Mouse (Mus musculus): ENCODE results near the gene Duox2. TPM values are rescaled to one million over a fixed set of nuclear protein-coding genes. Genes with fewer than 3 reads are reported as not detected.

The Duox2 gene
- polyA plus RNA-seq, 1 experiment from 2014 or later = 0.14 TPM

DNA sequence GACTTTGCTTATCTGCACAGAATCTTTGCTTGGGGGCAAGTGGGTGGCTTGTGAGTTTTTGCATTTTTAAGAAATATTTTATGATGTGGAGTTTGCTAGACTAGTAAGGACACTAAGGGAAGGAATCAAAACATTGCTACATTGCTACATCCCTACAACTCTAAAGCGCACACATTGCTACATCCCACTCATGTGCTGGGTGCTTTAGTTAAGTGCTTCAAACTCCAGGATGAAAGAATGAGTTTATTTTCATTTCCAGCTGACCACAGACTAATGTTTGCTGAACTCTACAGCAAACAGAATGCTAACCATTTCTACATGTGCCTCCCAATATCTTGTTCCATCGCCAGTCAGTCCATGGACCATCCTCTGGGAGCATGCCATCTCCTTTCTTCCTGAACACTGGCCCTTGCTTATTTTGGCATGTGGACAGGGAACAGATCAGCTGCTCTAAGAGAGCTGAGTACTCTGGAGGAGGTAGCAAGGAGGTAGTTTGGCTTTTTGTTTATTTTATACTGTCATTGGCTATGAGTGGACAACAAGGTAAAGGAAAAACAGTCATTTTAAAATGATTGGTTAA lies 60.3 kb downstream of the Duox2 start:
- ATAC-seq (ENCODE audit: low read depth) (no peak), DNase-seq (ENCODE audit: low spot score) (no peak)
- Histone ChIP-seq H3K27ac (replicated peaks; ENCODE audit: low read depth, low read length) (no peak overlapping the region), H3K4me2 (ENCODE audit: low read depth, low read length) (no peak overlapping the region), H3K4me1 (ENCODE audit: control insufficient read depth, insufficient read depth, low read length) (peaks cover 7% of the 10 kb centered on the region), H3K27me3 (replicated peaks; ENCODE audit: control insufficient read depth, insufficient read depth, low read length) (no peaks in the 10 kb centered on the region), H3K9ac (ENCODE audit: low read depth, low read length) (no peak overlapping the region), H3K4me3 (ENCODE audit: low read depth, low read length) (no peak overlapping the region), H3K36me3 (ENCODE audit: control insufficient read depth, insufficient read depth, low read length) (no peaks in the 10 kb centered on the region), H3K9me3 (ENCODE audit: control insufficient read depth, low read length) (no peaks in the 10 kb centered on the region)
- 91% methylated on average over 2 of the region's 2 CpGs for WGBS

DNA sequence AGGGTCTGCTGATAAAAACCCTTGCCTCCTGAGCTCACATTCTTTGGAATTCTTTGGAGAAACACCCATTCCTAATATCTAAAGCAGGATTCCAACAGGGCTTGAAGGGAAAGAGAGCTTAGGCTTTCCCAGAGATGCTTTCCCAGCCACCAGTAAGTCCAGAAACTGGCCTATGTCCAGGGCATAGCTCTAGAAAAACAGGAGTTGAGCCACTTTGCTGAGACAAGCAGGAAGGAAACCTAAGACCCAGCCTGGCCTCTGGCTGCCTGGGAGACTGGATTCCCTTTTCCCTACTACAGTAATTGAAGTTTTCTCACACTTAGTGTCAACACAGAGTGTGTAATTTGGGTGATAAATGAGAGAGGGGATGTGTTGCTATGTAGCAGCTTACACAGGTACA lies 61.9 kb downstream of the Duox2 start:
- ATAC-seq (ENCODE audit: low read depth) (no peak), DNase-seq (ENCODE audit: low spot score) (peak; percentile 22)
- no peaks in the 10 kb centered on the region for H3K9me3 ChIP-seq (ENCODE audit: control insufficient read depth, low read length)
- H3K9ac ChIP-seq (ENCODE audit: low read depth, low read length) = no peak overlapping the region
- no peak overlapping the region for H3K4me3 ChIP-seq (ENCODE audit: low read depth, low read length)
- no peaks in the 10 kb centered on the region for H3K36me3 ChIP-seq (ENCODE audit: control insufficient read depth, insufficient read depth, low read length)
- no peak overlapping the region for H3K27ac ChIP-seq (replicated peaks; ENCODE audit: low read depth, low read length)
- no peak overlapping the region for H3K4me2 ChIP-seq (ENCODE audit: low read depth, low read length)
- H3K27me3 ChIP-seq (replicated peaks; ENCODE audit: control insufficient read depth, insufficient read depth, low read length) = no peaks in the 10 kb centered on the region
- H3K4me1 ChIP-seq (ENCODE audit: control insufficient read depth, insufficient read depth, low read length) = peaks cover 7% of the 10 kb centered on the region

DNA sequence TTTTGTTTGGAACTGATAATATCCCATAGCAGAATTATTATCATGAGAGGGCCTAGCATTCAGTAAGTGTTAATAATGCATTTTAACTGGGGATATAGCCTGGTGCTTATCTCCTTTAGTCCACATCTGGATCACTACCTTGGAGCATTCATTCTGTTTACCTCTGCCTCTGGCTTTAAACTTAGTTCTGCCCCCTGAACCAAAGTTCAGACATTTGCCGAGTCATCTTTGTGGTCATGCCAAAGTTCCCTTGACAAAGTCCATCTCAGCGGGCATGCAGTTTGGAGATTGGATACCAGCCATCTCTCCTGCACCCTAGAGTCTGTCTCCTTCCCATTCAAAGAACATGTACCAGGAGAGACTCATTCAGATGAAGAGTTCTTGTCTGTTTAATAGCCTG lies 62.8 kb downstream of the Duox2 start:
- DNase-seq (ENCODE audit: low spot score) = no peak
- ATAC-seq (ENCODE audit: low read depth) = no peak
- H3K27me3 ChIP-seq (replicated peaks; ENCODE audit: control insufficient read depth, insufficient read depth, low read length) = no peaks in the 10 kb centered on the region
- H3K4me3 ChIP-seq (ENCODE audit: low read depth, low read length) = peak overlapping the region; percentile 61
- no peaks in the 10 kb centered on the region for H3K36me3 ChIP-seq (ENCODE audit: control insufficient read depth, insufficient read depth, low read length)
- H3K9me3 ChIP-seq (ENCODE audit: control insufficient read depth, low read length) = no peaks in the 10 kb centered on the region
- no peak overlapping the region; the same call in 1 of the 2 replicates for H3K9ac ChIP-seq (ENCODE audit: low read depth, low read length)
- peaks cover 7% of the 10 kb centered on the region for H3K4me1 ChIP-seq (ENCODE audit: control insufficient read depth, insufficient read depth, low read length)
- no peak overlapping the region for H3K27ac ChIP-seq (replicated peaks; ENCODE audit: low read depth, low read length)
- WGBS = 79% methylated on average over 2 of the region's 2 CpGs
- peak overlapping the region; percentile 90 for H3K4me2 ChIP-seq (ENCODE audit: low read depth, low read length)

DNA sequence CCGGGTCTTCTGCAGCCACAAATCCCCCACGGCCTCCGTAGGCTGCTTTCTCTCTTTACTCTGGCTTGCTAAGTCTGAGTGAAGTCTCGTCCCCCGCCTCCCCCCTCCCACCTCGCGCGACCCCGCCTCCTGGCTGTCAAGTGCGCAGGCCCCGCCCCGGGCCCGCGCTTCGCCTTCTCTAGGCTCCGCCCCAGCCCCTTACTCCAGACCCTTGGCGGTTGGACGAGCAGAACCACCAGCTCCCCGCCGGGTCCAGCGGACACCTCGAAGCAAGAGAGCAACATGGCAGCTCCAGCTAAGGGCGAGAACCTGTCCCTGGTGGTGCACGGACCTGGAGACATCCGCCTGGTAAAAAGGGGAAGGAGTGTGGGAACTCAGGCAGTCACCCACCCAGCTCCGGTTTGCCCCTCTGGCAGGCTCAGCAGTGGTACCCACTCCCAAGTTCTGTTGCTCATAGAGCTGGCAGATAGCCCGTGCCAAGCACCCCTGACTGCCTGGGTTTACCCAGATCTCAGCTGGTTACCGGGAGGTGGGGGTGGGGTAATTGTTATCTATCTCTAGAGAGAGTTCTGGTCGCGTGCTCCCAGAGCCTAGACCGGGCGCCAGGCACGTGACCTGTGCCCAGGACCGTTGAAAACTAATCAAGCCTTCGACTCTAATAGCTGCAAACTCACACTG lies 63.5 kb downstream of the Duox2 start, which contains the start of gene Sord:
Gene Sord, plus strand, starts transcription at position 139 of the 678 bp plus-strand sequence.
- H3K27ac ChIP-seq (replicated peaks; ENCODE audit: low read depth, low read length) = peak within 1 kb of the TSS; percentile 23
- no peaks in the 10 kb centered on the region for H3K9me3 ChIP-seq (ENCODE audit: control insufficient read depth, low read length)
- peak within 1 kb of the TSS; percentile 61 for H3K4me3 ChIP-seq (ENCODE audit: low read depth, low read length)
- ATAC-seq (ENCODE audit: low read depth) (peak; percentile 94), DNase-seq (ENCODE audit: low spot score) (peak; percentile 94)
- H3K4me1 ChIP-seq (ENCODE audit: control insufficient read depth, insufficient read depth, low read length) = peaks cover 7% of the 10 kb centered on the region
- H3K4me2 ChIP-seq (ENCODE audit: low read depth, low read length) = peak within 1 kb of the TSS; percentile 90
- H3K9ac ChIP-seq (ENCODE audit: low read depth, low read length) = peak within 1 kb of the TSS; percentile 64
- H3K36me3 ChIP-seq (ENCODE audit: control insufficient read depth, insufficient read depth, low read length) = no peaks in the 10 kb centered on the region
- 2% methylated on average over 34 of the region's 35 CpGs for WGBS
- H3K27me3 ChIP-seq (replicated peaks; ENCODE audit: control insufficient read depth, insufficient read depth, low read length) = no peaks in the 10 kb centered on the region

DNA sequence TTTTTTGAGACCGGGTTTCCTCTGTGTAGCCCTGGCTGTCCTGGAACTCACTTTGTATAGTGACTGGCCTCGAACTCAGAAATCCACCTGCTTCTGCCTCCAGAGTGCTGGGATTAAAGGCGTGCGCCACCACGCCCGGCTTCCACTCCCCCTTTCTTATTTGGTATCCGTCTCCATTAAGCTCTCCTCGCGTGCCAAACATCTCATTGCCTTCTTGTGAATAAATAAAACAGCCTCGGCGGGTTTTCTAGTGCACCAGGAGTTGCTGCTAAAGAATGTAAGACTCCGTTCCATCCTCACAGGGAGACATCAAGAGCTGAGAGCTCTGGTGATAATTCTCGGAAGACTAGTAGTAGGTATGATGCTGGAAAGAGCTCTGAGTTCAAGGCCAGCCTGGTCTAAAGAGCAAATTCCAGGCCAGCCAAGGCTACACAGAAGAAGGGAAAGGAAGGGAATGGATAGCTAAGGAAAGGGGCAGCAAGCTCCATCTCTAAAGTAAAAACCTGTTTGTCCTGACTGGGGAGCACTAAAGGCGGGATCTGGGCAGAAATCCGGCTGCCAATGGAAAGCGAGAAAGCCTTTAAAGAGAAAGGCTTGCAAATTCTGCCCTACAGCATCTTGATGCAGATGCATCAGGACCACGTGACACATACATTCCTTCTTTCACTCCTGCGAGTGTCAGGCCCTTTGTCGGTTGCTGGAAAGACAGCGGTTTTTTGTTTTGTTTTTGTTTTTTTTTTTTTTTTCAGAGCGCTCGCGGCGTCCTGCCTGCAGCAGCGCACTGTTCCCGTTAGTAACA lies 64.3 kb downstream of the Duox2 start:
- Histone ChIP-seq H3K4me1 (ENCODE audit: control insufficient read depth, insufficient read depth, low read length) (peaks cover 7% of the 10 kb centered on the region), H3K27ac (replicated peaks; ENCODE audit: low read depth, low read length) (peak overlapping the region; percentile 23), H3K27me3 (replicated peaks; ENCODE audit: control insufficient read depth, insufficient read depth, low read length) (no peaks in the 10 kb centered on the region), H3K9ac (ENCODE audit: low read depth, low read length) (peak overlapping the region; percentile 64), H3K9me3 (ENCODE audit: control insufficient read depth, low read length) (no peaks in the 10 kb centered on the region), H3K4me2 (ENCODE audit: low read depth, low read length) (peak overlapping the region; percentile 90), H3K36me3 (ENCODE audit: control insufficient read depth, insufficient read depth, low read length) (no peaks in the 10 kb centered on the region), H3K4me3 (ENCODE audit: low read depth, low read length) (peak overlapping the region; percentile 61)
- 6% methylated on average over 26 of the region's 26 CpGs for WGBS
- ATAC-seq (ENCODE audit: low read depth) (peak; percentile 34), DNase-seq (ENCODE audit: low spot score) (peak; percentile 88)

DNA sequence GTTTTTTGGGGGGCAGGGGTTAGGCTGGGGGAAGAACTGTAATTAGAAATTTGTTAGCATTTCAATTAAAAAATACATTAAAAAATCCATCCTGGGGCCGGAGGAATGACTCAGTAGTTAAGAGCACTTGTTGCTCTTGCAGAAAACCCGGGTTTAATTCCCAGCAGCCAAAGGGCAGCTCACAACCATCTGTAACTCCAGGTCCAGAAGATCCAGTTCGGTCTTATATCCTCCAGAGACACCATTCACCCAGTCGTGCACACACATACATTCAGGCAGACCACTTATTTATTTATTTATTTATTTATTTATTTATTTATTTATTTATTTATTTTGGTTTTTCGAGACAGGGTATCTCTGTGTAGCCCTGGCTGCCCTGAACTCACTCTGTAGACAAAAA lies 64.9 kb downstream of the Duox2 start:
- no peak overlapping the region for H3K4me3 ChIP-seq (ENCODE audit: low read depth, low read length)
- 53% methylated on average over 5 of the region's 5 CpGs for WGBS
- H3K4me2 ChIP-seq (ENCODE audit: low read depth, low read length) = peak overlapping the region; percentile 90
- DNase-seq (ENCODE audit: low spot score) (no peak), ATAC-seq (ENCODE audit: low read depth) (no peak)
- peaks cover 7% of the 10 kb centered on the region for H3K4me1 ChIP-seq (ENCODE audit: control insufficient read depth, insufficient read depth, low read length)
- H3K27ac ChIP-seq (replicated peaks; ENCODE audit: low read depth, low read length) = no peak overlapping the region
- H3K36me3 ChIP-seq (ENCODE audit: control insufficient read depth, insufficient read depth, low read length) = no peaks in the 10 kb centered on the region
- H3K9ac ChIP-seq (ENCODE audit: low read depth, low read length) = no peak overlapping the region
- H3K27me3 ChIP-seq (replicated peaks; ENCODE audit: control insufficient read depth, insufficient read depth, low read length) = no peaks in the 10 kb centered on the region
- H3K9me3 ChIP-seq (ENCODE audit: control insufficient read depth, low read length) = no peaks in the 10 kb centered on the region

DNA sequence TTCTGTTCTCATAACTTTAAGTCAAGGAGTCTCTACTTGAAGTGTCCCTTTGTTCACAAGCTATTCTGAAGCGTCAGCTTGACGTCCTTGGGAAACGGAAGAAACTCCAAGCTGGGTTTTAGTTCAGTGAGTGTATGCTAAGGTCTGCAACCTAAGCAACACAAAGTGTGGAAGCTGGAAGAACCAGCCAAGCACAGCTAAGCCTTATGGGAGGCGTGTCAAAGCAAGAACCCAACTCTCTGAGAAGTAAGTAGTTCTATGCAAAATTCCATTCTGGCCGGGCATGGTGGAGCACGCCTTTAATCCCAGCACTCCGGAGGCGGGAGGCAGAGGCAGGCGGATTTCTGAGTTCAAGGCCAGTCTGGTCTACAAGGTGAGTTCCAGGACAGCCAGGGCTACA lies 66.6 kb downstream of the Duox2 start:
- no peaks in the 10 kb centered on the region for H3K27me3 ChIP-seq (replicated peaks; ENCODE audit: control insufficient read depth, insufficient read depth, low read length)
- WGBS = 80% methylated on average over 9 of the region's 9 CpGs
- no peak overlapping the region for H3K9ac ChIP-seq (ENCODE audit: low read depth, low read length)
- H3K36me3 ChIP-seq (ENCODE audit: control insufficient read depth, insufficient read depth, low read length) = no peaks in the 10 kb centered on the region
- ATAC-seq (ENCODE audit: low read depth) (no peak), DNase-seq (ENCODE audit: low spot score) (no peak)
- H3K4me3 ChIP-seq (ENCODE audit: low read depth, low read length) = no peak overlapping the region
- no peak overlapping the region for H3K4me2 ChIP-seq (ENCODE audit: low read depth, low read length)
- H3K4me1 ChIP-seq (ENCODE audit: control insufficient read depth, insufficient read depth, low read length) = peaks cover 7% of the 10 kb centered on the region
- no peak overlapping the region for H3K27ac ChIP-seq (replicated peaks; ENCODE audit: low read depth, low read length)
- no peaks in the 10 kb centered on the region for H3K9me3 ChIP-seq (ENCODE audit: control insufficient read depth, low read length)

DNA sequence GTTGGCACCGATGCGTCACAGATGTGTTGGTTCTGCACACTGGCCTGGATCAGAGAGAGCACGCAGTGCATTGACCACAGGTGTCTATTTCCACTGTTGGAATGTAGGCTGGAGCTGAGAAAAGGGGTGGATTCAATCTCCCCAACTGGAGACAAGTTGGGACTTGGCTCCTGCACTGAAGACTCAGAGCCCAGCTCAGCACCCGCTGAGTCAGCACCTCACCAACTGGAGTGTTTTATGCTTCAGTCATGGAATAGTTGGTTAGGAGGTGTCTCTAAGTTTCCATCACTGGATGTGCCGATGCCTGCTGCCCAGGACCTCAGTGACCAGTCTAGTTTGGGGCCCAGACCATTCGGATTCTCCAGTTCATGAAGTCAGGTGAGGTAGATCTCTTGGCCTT lies 67.9 kb downstream of the Duox2 start:
- H3K4me3 ChIP-seq (ENCODE audit: low read depth, low read length) = no peak overlapping the region

More for the DNA sequence above, 67.9 kb downstream of the Duox2 start:
- Histone ChIP-seq H3K36me3 (ENCODE audit: control insufficient read depth, insufficient read depth, low read length) (no peaks in the 10 kb centered on the region), H3K27ac (replicated peaks; ENCODE audit: low read depth, low read length) (no peak overlapping the region), H3K4me1 (ENCODE audit: control insufficient read depth, insufficient read depth, low read length) (peaks cover 5% of the 10 kb centered on the region), H3K9ac (ENCODE audit: low read depth, low read length) (no peak overlapping the region), H3K27me3 (replicated peaks; ENCODE audit: control insufficient read depth, insufficient read depth, low read length) (no peaks in the 10 kb centered on the region), H3K9me3 (ENCODE audit: control insufficient read depth, low read length) (no peaks in the 10 kb centered on the region), H3K4me2 (ENCODE audit: low read depth, low read length) (no peak overlapping the region)
- ATAC-seq (ENCODE audit: low read depth) (no peak), DNase-seq (ENCODE audit: low spot score) (peak; percentile 35)
- WGBS = 73% methylated on average over 6 of the region's 6 CpGs

Measured in embryonic facial prominence, embryonic 14.5 days (tissue).